Mouse (Mus musculus) liver, adult 2 months (tissue): ENCODE data around the gene Akip1.

Source experiments
- CTCF ChIP-seq: fragments of 200-500 bp; IDR thresholded peaks from 2 replicates; pipeline ENCODE4 v1.5.1; 2011; ENCODE audit warnings: low read depth, low read length, control low read depth
- POLR2A ChIP-seq: fragments of 200-500 bp; IDR thresholded peaks from 2 replicates; pipeline ENCODE4 v1.6.1; 2011; ENCODE audit warnings: low read length, control low read depth; ENCODE audit not compliant: insufficient read depth; ENCODE audit errors: extremely low read depth

DNA sequence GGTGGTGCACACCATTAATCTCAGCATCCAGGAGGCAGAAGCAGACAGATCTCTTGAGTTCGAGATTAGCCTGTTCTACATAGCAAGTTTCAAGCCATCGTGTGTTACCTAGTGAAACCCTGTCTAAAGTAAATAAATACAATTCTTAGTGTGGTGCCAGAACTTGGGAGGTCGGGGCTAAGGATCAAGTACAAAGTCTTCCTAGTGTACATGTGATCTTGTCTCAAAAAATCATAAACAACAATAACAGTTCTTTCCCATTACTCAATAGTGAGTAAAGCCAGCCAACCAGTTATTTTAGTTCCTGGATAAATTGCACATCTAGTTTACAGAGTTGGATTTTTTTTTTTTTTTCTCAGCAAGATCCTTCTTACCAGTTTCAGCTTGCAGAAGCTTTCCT lies 971 bp downstream of the Akip1 start:
- TF ChIP-seq POLR2A (no peak), CTCF (no peak)
